Mouse (Mus musculus) liver, adult 2 months (tissue): ENCODE measurements at regions not wholly inside any gene's neighbourhood (a gene's known extent, or its start where the extent isn't known, plus 50 kb on each side); places are given as distances from the start of the nearest gene placed in this dataset.

Source experiments
- CTCF ChIP-seq: fragments of 200-500 bp; IDR thresholded peaks from 2 replicates; pipeline ENCODE4 v1.5.1; 2011; ENCODE audit warnings: low read depth, low read length, control low read depth
- POLR2A ChIP-seq: fragments of 200-500 bp; IDR thresholded peaks from 2 replicates; pipeline ENCODE4 v1.6.1; 2011; ENCODE audit warnings: low read length, control low read depth; ENCODE audit not compliant: insufficient read depth; ENCODE audit errors: extremely low read depth

DNA sequence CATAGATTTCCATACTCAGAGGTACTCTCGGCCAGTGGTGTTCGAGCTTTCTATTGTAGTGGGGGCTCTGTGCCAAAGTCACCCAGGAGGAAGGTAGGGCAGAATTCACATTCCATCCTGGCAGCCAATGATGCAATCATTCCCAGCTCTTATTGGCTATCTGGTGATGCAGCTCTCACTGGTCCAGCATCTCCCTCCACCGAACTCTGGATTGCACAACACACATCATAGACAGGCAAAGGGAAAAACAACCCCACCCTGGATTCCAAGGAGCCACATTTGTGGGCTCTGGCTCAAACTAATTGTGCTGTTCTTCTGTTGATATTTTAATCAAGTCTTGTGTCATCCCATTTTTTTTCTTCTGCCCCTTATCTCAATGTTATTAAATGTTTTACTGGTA, 413.6 kb downstream of the Nedd1 start:
- TF ChIP-seq POLR2A (no peak), CTCF (no peak)
